Mouse (Mus musculus): Measurements from ENCODE around the gene Cox19.
"Not testable (repeated sequence)": the region's sequence is repeated elsewhere in the genome, so short reads cannot be mapped to it uniquely, and the experiment has no call there.

The Cox19 gene

DNA sequence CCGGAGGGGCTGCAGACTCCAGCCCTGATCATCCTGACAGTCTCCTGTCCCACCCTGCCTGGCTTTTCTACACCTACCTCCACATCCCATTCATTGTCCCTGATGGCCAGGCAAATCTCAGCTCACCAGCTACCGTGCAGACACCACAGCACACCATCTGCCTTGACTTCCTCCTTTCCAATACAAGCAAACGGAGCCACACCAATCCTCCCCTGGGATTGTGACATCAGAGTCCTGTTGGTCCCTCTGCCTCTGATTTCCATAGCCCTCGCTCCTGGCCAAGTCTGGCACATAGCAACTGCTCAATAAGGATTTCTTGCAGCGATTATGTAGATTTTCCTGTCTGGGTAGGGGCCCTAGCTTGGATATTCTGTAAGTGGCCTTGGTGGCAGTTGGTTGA, at the start of gene Cox19:
TSS of gene Cox19 (minus strand) at position 285 of the 400 bp plus-strand sequence.
- no peak for DNase-seq

DNA sequence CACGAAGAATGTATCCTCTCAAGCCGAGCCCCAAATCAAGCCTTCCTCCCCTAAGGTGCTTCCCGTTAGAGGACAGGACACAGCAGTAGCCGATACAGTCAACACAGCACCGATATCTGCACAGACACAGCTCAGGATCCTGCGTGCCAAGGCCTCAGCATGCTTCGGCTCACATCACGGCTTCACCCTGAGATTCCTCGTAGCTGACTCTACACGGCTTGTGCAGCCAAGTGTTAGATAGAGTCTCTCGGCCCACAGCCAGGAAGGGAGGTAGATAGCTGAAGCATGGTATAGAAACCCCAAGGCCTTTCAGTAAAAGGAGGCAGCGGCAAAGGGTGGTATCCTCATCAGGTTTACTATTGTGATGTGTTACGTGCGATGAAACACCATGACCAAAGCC, 48.8 kb upstream of the Cox19 start:
- DNase-seq, result no peak

DNA sequence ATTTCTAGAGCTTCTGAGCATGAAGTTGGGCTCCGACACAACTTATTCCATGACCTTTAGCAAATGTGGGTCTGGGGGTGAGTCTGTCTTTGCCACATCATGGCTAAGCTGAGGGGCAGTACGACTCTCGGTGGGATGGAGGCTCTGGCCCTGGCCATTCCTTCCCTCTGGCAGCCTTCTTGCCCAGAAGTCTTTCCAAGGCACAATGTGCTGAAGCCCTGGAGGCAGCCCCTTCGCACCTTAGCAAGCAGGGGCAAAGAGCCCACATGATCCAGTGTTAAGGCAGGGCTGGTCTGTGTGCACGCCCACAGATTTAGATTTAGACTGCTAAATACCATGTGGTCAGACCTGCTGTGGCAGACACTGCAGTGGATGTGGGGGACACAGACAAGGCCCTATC, 47.6 kb upstream of the Cox19 start:
- DNase-seq, result no peak

DNA sequence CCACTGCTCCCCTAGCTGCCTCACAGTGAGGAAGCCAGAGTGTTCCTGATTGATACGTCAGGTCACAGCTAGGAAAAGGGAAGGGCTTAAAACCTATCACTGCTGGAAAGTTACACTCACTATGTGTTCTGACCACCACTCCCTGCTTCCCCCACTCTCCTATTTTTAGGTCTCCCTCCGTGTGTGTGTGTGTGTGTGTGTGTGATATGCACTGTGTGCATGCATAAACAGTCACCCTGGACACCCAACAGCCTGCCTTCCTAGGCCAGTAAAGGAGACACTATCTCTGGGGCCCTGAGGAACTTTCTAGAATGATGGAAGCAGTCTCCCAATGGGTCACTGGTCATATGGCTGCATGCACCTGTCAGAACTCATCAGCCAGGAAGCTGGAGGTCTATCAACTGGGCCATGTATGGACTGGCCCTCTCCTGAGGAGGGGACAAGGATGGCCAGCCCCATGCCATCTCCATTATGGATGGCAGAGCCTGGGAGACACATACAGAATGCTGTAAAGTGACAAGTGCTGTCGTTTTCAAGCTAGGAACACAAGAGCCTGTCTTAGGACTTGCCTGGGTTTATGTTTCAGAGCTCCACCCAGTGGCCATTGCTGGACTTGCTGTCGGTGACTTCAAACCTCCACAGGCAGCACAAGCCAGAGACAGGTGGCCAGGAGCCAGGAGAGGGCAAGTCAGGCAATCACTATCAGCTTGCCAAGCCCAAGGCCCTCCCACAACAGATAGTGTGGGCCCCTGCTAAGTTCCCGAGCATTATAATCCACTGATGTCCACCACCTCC, 46.9 kb upstream of the Cox19 start:
- peak; percentile 93 to 95 for DNase-seq

DNA sequence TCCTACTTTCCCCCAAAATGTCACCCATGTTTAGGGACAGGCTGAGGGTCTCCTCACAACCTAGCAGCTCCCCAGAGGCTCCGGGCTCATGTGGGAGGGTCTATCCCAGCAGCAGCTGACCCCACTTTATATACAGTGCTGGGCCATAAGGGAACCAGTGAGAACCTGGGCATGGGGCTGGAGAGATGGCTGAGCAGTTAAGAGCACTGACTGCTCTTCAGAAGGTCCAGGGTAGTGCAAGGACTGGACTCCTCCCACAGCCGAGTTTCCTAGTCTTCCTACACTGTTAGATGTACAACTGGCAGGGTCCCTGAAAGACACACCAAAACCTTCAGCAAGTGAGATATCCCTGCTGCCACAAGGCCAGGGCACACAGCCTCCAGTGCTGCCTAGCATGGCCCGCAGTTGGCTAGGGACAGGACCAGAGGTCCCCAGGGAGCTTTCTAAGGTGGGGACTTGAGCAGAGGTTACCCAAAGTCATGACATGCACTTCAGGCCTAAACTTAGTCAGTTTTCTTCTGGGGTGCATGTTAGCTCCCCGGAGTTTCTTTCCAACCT, 46.2 kb upstream of the Cox19 start:
- no peak for DNase-seq

DNA sequence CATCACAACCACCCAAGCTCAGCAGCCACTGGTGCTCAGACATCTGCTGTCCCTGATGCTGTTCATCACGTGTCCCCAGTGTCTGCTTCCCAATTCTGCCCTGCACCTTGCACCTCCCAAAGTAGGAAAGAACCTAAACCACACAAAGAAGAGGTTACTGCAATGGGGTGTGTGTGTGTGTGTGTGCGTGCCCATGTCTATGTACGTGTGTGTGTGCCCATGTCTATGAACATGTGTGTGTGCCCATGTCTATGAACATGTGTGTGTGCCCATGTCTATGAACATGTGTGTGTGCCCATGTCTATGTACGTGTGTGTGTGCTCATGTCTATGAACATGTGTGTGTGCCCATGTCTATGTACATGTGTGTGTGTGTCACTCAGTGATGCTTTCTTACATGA, 44.3 kb upstream of the Cox19 start:
- no peak for DNase-seq

DNA sequence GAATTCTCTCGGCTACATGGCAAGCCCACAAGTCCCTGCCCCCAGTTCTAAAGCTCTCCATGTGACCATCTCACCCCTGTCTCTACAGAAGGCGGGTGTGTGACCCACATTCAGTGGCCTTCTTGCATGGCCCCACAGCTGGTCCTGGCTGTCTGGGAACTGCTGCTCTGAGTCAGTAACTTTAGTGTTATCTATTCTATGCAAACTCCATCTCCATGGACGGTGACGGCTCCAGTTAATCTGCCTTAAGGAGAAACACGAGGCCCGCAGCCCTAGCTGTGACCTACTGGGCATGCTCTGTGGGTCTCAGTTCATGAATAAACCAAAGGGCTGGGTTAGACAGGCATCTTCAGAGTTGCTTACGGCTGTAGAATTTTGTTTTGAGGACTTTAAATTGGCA, 43.2 kb upstream of the Cox19 start:
- DNase-seq, result no peak

DNA sequence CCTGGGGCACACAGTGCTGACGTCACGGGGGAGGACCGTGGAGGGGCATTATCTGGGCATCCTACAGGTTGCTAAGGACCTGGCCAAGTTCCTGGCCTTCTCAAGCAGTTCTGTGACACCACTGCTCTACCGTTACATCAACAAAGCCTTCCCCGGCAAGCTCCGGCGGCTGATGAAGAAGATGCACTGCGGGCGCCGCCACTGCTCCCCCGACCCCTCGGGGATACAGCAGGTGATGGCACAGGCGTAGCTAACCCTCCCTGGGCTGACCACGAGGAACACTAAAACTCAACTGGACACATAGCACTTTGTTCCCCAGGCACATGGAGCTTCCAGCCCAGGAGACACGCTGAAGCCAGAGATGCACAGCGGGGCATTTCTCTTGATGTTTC, 42.0 kb upstream of the Cox19 start:
- DNase-seq, result no peak

DNA sequence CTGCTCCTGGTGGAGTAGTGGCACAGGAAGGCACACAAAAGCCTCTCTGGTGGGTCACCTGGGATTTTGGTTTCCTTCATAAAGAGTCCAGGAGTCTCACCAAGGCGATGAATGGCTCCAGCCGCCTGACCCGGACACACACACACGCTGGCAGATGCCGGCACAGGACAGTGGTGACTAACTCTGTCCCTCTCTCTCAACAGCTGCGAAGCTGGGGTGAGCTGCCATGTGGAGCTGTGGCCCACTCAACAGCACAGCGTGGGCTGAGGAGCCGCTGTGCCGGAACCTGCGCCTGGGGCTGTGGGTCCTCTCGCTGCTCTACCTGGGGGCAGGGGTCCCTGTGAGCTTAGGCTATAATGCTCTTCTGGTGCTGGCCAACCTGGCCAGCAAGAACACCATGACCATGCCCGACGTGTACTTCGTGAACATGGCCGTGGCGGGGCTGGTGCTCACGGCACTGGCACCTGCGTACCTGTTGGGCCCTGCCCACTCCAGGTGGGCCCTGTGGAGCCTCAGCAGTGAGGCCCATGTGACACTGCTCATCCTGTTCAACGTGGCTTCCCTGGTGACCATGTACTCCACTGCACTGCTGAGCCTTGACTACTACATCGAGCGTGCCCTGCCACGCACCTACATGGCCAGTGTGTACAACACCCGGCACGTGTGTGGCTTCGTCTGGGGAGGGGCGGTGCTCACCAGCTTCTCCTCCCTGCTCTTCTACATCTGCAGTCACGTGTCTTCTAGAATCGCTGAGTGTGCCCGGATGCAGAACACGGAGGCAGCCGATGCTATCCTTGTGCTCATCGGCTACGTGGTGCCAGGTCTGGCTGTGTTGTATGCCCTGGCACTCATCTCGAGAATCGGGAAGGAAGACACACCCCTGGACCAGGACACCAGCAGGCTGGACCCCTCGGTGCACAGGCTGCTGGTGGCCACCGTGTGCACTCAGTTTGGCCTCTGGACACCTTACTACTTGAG, 41.3 kb upstream of the Cox19 start:
- DNase-seq, result no peak

DNA sequence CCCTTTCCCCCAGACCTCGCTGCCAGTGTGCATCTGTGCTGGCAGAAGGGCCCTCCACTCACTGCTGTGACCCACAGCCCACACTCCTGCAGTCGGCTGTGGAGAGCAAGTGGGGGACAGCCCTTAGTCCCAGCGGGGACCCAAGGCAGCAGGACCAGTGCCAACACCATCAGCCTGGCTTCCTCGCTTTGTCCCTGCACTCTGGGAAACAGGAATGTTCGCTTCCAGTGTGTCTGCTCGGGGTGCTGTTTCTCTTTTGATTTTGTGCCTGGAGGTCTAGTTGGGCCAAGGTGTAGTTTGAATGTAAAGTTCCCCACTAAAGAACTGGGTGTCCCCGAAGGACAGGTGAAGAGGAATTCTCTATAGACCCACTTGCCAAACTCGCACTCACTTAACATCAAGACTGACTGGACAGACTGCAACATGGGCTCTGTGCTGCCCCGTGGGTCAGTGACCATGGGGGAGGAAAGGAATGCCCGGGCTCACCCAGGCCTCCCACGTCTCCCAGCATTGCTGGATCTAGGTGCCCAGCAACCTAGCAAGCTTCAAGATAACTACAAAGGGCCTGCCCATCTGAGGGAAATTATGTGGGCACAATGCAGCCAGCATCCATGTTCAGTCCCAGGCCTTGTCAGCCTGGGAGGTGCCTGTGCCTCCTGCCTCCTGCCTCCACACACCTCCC, 40.2 kb upstream of the Cox19 start:
- DNase-seq, result no peak

DNA sequence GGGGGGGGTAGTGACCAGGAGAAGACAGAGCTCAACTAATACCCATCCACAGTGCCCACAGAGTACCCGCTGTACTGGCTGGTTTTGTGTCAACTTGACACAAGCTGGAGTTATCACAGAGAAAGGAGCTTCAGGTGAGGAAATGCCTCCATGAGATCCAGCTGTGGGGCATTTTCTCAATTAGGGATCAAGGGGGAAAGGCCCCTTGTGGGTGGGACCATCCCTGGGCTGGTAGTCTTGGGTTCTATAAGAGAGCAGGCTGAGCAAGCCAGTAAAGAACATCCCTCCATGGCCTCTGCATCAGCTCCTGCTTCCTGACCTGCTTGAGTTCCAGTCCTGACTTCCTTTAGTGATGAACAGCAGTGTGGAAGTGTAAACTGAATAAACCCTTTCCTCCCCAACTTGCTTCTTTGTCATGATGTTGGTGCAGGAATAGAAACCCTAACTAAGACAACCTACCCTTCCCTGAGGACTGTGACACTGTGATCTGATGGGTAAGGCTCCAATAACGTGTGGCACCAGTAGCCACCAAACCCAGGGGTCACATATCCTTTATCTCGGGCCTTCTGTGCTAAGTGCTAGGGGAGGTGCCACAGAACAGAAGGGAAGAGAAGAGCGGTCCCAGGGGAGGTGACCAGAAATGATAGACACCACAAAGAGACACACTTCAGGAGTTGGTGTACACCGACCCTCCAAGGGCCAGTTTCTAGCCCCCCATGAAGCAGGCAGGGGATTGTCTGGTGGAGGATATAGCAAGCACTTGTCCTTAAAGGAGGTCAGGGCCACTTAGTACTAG, 39.3 kb upstream of the Cox19 start:
- DNase-seq, result not testable (repeated sequence)

DNA sequence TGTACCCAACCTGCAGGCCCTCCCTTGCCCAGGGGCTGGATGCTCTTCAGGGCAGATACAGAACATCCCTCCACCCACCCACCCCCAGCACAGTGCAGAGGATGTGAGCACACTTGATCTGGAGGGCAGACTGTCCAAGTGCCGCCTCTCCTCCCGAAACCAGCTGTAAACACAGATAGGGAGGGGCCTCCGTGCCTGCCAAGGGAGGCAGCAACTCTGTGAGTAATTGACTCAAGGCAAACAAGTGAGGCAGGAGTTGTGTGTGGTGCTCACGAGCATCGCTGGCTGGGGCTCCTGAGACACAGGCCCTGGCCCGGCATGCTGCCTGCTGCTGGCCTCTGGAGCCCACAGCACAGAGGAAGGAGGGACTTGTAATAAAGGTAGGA, 38.5 kb upstream of the Cox19 start:
- DNase-seq, result peak; percentile 90 to 94

DNA sequence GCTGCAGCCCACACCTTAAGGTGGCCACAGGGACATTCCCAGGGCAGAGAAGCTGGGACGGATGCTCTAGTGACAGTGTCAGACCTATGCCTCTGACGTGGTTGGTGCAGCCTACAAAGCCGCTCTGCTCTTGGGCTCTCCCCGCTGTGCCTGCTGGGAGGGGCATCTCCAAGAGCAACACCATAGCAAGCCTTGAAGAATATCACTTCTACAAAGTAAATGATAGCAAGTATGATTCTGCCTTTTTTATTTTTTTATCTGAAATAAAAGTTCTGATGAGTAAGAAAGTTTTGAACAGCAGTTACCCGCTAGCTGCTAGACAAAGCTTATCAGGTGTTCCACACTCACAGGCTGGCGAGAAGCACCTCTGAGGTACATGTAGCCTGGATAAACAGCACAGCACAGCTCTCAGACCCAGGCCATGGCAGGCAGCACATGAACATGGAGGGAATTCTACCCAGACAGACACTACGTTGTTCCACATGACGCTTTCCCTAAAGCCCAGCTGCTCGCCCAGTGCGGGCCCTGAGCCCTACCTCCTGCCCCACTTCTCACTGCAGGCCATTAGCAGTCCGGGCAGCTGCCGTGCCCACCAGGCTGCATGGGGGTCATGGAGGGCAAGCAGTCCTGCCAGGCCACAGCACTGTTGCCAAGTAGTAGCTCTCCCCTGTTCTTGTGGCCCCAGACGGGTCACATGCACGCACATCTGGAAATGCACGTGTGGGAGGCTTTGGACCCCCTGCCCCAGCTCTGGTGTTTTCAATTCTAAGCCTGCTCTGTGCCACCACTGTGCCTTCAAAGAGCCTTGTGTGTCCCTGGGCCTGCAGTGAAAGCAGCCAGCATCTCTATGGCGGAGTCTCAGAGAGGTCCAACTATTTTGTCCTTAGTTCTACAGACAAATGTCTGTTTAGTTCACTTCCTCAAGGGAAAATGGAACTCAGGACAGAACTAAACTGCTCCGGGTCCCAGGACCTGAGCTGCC, 37.8 kb upstream of the Cox19 start:
- no peak for DNase-seq

DNA sequence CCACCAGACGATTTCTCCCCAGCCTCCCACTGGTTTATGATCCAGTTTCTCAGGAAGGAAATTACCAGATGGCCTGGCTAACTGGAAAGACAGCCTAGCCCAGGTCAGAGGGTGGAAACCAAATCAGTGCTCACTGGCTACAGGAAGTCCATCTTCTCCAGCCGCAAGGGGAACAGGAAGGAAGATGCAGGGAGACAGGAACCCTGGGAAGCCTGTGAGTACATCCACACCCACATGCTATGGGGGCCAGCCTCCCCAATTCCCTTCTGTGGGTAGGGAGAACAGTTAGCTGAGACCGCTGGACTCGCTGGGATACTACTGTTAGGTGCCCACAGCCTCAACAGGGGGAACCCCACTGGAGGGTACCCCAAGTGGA, 37.0 kb upstream of the Cox19 start:
- peak; percentile 62 to 75 for DNase-seq

DNA sequence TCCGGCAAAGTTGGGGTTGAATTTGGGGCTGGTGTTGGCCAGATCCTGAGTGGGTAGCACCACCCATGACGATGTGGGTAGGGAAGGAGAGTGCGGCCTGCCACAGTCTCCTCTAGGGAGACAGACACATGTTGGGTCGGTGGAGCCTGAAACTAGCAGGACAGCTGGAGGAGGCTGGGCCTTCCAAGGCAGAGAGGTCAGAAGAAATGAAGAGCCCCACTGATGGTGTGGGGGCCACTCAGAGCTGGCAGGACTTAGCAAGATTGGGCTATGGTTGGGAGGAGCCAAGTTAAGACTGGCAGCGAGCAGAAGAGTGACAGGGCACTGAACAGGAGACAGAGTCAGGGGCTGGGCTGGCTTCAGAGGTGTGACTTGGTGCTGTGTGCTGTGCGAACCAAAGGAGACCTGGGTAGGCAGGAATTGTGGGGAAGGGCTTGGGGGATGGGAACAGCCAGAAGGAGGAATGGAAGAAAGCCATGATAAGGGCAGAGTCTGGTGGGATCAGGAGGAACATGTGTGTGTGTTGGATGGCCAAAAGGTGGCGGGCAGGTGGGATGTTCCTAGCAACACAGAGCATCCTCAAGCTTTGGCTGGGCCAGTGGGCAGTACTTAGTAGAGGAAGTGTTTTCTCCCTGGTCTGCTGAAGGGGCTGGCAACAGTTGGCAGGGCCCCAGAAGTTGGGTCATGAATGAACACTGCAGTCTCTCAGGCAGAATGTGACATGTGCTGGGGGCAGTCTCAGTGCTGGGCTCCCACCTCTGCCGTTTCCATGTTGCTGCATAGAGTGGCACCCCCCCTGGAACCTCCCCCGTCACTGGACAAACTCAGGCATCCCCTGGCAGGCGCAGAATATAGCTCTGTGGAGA, 36.3 kb upstream of the Cox19 start:
- peak in 1 of 2 experiments; percentile 78 for DNase-seq

DNA sequence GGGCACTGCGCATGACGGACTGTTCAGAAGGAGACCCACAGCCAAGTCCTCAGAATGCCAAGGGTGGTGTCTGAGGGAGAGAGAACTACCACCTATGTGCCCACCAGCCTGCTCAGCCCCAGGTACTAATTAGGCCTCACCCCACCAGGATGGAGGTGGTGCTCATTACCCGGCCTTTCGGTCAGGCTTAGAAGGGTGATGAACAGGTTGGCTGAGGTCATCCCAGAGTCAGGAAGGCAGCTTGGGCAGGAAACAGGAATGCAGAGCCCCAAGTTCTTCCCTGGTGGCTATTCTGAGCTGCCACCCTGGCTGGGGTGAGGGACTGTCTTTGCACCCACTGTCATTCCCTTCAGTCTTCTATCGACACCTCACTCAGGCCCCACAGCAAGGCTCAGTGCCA, 34.8 kb upstream of the Cox19 start:
- DNase-seq, result no peak

DNA sequence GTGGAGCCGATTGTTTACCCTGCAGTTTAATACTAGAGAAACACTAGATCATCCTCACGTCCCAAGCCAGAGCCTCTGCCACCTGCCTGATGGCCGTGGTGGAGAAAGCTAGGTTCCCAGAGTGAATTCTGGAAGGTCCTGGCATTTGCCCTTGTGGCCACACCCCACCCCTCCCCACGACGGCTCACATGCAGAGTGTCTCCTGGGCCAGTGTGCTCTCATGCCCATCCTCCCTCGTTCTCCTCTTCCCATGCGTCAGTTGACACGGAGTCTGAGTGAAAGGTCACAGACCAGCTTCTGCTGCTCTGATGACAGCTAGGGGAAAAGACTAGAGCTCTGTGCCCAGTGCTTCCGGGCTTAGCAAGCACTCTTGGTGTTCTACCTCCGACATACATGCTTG, 33.3 kb upstream of the Cox19 start:
- DNase-seq, result peak; percentile 68 to 81

DNA sequence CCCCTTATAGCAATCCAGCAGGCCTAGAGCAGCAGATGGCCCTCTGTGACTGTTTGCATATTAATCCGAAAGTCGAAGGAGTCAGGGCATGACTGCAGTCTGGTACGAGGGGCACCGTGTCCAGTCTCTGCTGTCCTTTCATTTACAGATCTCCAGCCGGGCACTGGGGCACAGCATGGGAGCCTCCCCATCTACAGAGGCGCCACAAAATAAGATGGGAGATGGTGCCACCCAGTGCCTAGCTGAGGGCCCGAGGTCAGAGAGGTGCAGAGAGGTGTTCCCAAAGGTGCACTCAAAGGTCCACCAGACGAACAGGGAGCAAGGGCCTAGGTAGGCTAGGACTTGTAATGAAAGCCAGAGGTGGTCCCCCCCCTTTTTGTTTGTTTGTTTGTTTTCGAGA, 32.0 kb upstream of the Cox19 start:
- no peak for DNase-seq

DNA sequence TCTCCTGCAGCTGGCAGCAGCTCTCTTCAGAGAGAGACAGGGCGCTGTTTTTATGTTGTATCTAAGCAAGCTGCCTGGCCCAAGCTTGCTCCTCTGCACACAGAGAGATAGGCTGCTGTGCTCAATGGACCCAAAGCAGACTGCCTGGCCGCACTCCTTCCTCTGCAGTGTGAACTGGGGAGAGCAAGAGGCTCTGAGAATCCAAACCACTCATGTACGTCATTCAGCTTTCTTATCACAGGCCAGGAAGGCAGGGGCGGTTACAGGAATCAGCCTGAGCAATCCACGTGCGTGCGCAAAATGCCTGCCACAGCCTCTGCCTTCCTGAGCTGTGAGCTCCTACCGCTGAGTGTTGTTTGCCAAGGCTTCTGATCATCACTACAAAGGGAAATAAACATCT, 31.5 kb upstream of the Cox19 start:
- peak; percentile 86 to 90 for DNase-seq
